Mouse (Mus musculus): ENCODE measurements at regions not wholly inside any gene's neighbourhood (a gene's known extent, or its start where the extent isn't known, plus 50 kb on each side); places are given as distances from the start of the nearest gene placed in this dataset.

GRCm38 (mm10) chr11:89147990-89148389 is 74.3 kb downstream of the Gm525 start:
- DNase-seq (ENCODE audit: low read depth, low spot score), result no peak

- no peak for DNase-seq (ENCODE audit: low read depth, low spot score)
These were observed 71.8 kb downstream of the Gm525 start for GRCm38 (mm10) chr11:89145281-89145945.

GRCm38 (mm10) chr11:89142527-89143154 is 69.0 kb downstream of the Gm525 start:
- DNase-seq (ENCODE audit: low read depth, low spot score), result no peak

Data from CD4-positive, CD25-positive, alpha-beta regulatory T cell, adult 2 months (primary cell).